Mouse (Mus musculus): ENCODE measurements at regions not wholly inside any gene's neighbourhood (a gene's known extent, or its start where the extent isn't known, plus 50 kb on each side); places are given as distances from the start of the nearest gene placed in this dataset.
"Not testable (repeated sequence)": the region's sequence is repeated elsewhere in the genome, so short reads cannot be mapped to it uniquely, and the experiment has no call there.

DNA sequence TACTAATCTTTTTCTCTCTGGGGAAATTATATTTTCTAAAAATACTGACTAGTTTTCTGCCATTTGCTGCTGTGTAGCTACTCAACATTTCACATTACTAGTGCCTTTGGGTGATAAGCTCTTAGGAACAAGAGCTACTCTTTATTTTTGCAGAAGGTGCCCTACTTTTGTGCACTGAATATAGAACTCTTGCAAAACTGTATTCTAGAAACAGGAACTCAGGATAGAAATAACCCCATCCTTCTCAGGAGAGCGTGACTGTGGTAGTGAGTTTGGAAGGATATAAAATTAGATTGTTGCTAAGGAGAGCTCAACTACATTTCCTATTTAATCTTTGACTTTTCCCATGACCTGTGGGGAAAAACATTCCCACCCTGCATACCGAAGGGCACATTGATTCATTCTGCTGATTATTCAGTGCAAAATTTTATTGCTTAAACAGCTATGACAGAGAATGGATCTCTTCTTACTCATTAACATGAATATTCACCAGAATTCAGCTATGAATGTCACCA lies 408.0 kb upstream of the Nrsn1 start:
- no peak for DNase-seq

DNA sequence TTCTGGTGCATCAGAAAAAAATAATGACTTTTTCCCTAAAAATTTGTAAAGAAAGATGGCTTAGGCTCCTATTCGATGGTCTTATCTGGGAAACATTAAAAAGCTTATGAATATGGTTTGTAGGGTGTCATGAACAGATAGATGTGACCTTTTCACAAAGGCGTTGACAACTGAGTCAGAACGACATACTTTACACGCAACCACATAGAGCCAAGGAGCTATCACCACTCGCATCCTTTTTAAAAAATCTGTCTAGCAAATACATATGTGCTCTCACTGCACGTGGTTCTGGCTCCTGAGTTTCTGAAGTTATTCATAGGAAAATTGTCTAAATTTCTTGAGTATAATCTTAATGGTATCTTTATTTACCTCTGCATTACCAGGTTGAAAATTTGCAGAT lies 404.9 kb upstream of the Nrsn1 start:
- DNase-seq: no peak

DNA sequence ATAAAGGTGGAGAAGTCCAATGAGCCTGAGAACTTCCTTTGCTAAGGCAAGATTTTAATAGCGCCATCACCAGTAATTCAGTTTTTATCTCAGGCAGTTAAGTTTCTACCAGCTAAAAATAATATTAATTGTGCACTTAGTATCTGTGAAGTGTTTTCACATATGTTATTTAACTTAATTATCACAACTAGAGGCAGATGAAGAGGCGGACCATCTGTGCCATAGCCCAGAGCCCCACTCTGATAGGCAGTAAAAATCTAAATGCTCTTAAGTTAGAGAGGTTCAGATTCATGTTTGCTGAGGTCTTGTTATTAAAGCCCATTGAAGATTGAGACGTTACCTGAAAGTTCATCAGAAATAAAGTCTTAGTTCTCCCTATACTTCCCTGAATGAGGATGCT lies 395.7 kb upstream of the Nrsn1 start:
- no peak for DNase-seq

DNA sequence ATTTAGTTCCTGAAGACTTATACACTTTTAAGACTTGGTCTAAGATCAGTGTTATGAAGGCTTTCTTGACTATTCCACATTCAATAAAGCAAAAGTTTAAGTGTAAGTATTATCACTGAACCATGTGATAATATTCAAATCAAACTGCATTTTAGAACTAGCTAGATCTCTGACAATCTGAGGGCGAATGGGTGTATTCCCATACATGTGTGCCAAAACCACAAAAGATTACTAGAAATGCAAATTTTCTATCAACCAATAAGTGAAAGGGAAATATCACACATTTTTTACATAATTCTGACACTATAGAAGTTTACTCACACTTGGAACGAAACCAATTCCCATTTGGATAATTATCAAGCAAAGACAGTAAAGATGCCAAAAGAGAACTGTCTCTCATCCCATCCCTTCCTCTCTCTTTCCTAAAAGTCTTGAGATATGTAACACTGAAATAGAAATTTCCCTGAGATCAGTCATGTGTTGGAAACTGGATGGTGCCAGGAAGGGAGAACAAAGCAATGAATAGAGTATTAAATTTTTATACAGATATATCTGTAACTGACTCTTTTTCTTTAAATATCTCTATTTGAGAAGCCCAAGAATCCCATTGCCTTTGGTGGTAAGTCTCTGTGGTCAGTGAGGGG lies 394.8 kb upstream of the Nrsn1 start:
- no peak for DNase-seq

- no peak for DNase-seq
Measured at GRCm38 (mm10) chr13:25648430-25648786, 378.1 kb upstream of the Nrsn1 start.

DNA sequence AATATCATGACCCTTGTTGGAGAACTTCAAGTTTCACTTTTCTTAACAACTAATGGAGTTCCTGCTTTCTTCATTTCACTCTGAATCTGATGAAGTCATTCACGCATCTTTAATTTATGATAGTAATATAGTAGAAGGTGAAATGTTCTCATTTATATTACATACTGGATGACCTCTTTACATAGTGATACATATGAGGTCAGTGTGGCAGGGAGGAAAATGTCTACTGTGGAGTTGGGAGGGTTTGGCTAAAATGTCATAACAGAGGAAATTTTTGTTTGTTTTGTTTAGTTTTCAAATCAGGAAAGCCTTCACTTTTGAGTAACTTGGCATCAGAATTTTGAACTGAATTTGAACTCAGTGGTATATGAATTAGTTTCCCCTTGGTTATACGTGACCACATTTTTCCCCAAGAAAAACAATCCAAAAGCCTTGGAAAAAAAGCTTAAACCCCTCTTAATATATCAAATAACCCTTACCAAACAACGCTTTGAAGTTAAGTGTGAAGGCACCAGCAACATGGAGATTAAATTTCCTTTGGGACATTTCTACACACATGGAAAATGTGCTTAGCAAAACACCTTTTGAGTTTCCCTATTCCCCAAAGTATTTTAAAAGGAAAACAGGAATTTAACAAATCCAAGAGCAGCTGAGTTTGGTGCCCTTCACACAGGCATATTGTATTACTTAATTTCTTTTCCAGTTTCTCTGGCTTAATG lies 377.6 kb upstream of the Nrsn1 start:
- DNase-seq: no peak

DNA sequence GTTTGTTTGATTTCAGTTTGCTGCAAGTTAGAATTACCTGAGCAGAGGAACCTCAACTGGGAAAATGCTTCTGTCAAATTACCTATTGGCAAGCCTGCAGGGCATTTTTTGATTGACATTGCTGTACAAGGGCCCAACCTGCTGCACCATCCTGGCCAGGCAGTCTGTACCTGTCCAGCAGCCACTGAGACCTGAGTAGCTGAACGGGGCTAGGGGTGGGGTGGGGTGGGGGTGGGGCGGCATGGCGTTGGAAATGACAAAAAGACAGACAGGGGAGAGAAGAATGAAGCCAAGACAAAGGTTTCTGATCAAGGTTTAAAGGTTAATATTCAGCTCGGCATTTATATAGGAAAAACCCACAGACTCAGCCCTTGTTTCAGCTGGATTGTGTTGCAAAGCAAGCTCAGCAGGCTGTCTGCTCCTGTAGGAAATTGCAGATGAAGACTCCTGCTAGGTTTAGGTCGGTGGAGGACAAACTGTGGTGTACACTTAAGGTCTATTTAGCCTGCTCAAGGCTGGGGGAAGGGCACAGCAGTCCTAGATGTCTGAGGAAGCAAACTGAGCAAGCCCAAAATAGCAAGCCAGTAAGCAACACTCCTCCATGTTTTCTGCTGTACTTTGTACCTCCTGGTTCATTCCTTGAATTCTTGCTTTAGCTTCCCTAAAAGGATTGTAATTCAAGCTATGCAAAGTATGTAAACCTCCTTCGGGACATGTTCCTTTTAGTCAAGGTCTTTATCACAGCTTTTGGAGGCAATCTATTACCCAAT lies 369.4 kb upstream of the Nrsn1 start:
- peak; percentile 36 for DNase-seq

- DNase-seq: peak; percentile 19
Measured at GRCm38 (mm10) chr13:25629466-25629865, 359.2 kb upstream of the Nrsn1 start.

DNA sequence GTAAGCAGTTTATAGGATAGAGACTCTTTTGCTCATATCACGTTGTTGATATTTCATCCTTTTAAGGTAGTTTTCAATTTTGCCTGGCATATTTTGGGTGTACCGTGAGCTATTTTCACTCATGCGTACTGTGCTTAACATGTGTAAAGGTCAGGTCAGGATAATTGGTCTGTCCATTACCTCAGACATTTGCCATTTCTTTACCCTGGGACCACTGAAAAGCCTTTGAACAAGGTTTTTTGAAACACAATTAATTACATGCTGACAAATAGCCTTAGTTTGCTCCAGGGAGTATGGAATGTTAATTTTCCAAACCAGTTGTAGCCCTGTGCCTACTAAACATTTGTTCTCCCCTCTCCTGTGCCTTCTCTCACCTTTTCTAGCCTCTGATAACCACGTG lies 347.3 kb upstream of the Nrsn1 start:
- no peak for DNase-seq

- DNase-seq: no peak
Measured at GRCm38 (mm10) chr13:25611986-25612385, 341.7 kb upstream of the Nrsn1 start.

DNA sequence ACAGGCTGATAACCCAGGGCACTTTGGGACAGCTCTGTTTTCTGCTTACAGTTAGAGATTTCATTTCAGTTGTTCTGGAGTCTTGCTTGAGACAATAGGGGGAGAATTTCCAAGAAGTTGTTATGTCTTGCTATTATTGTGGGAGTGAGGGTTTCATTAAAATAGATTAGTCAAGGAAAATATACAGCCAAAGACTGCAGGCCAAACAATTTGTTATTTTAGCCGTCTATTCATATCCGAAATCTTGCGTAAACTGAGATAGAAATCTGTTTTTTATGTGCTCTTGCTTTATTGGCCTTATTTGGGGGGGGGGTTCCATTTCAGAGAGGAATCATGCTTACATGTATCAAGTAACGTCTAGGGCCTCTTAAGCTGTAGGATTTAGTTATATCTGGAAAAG lies 339.3 kb upstream of the Nrsn1 start:
- no peak for DNase-seq

GRCm38 (mm10) chr13:25609241-25609640 lies 338.9 kb upstream of the Nrsn1 start:
- DNase-seq: no peak

GRCm38 (mm10) chr13:25601351-25601750 lies 331.0 kb upstream of the Nrsn1 start:
- DNase-seq: not testable (repeated sequence)

GRCm38 (mm10) chr13:25594629-25595028 lies 324.3 kb upstream of the Nrsn1 start:
- DNase-seq: no peak

GRCm38 (mm10) chr13:25570641-25571040 lies 300.3 kb upstream of the Nrsn1 start:
- DNase-seq: no peak

DNA sequence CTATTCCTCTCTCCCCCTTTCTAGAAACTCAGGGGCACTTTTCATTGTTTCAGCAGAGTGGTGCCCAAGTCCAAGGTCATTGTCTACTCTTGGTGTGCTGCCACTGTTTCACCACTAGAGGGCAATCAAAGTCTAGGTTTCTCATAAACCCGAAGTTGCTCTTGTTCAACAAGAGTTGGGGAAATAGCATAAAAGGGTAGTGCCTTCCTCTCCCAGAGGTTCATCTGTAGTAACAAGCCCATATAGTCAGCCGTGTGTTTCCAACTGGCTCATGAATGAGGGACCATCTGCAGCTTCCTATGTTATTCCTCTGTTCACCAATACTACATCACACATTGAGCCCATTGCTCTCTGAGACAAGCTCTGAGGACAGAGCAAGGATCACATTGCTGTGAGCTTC lies 292.4 kb upstream of the Nrsn1 start:
- peak; percentile 9 for DNase-seq

- DNase-seq: no peak
Measured at GRCm38 (mm10) chr13:25560339-25560738, 290.0 kb upstream of the Nrsn1 start.

DNA sequence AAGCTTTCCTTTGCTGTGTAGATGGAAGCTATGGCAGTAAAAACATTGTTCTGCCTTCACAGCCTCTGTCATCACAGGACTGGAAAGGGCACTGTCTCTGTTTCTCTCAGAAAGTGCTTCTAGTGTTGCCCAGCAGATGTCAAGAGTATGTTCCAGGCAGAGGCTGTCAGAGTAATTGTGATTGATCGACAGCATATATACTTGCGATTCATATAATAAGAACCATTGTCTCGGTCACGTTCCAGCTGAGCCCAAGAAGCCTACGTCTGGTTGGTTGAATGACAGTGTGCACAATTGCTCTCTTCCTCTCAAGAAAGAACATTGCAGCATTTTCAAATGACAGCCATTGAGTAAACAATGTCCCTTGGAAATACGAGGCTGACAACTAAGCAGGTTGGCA lies 284.7 kb upstream of the Nrsn1 start:
- DNase-seq: no peak

DNA sequence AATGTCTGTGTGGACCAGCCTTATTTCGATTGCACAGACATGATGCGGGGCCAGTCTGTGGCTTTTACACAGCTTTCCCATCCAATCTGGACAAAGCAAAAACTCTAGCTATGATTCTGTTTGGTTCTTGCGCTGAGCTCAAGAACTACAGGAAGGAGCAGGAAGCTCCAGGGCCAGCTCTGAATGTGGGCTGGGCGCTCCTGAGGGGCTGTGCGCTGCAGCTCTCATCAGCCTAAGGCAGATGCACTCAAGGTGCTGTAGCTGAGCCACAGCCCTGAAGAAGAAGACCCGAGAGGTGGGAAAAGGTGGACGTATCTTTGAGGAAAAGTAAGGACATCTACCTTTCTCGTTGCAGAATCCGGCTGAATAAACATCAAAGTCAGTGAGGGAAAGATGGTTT lies 278.2 kb upstream of the Nrsn1 start:
- DNase-seq: no peak

DNA sequence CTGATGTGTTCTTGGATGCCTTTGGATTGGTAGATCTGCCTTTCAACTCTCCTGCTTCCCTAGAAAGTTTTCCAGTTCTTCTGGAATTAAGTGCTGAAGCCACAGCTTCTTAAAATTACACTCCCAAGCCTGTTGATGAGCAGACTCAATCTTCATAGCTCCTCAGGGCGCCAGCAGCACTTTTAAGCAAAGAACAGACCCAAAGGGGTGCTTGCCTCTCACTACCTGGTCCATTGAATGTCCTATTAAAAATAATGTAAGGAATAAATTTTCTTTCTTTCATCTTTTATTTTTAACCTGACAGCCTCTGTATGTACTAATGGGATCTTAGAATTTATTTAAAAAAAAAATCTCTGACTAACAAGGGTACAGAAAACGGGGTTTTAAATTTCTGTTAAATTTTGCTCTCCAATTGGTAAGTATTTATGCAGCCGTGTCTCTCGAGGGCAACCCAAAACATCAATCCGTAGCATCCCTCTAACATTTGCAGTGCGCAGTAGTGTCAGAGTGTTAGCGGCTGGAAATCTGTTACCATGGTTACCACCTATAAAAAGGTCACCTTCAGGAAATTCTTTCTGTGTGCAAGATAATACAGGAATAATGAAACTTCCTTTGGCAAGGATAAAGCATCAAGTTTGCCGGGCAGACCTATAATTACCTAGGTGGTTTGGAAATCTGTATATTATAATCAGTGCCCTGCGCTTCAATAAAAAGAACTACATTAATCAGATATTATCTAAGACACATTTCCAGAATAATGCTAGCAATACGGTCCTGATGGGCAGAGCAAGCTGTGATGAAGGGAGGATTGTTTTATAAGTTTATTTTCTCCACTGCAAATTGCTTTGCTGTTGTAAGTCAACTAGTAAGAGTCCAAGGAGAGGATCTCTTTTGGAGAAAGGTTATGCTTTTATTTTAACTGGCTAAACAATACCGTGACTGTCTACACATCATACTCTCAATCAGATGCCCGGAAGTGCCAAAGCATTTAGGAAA lies 277.1 kb upstream of the Nrsn1 start:
- DNase-seq: no peak

- no peak for DNase-seq
Measured at GRCm38 (mm10) chr13:25524094-25524493, 253.8 kb upstream of the Nrsn1 start.

DNA sequence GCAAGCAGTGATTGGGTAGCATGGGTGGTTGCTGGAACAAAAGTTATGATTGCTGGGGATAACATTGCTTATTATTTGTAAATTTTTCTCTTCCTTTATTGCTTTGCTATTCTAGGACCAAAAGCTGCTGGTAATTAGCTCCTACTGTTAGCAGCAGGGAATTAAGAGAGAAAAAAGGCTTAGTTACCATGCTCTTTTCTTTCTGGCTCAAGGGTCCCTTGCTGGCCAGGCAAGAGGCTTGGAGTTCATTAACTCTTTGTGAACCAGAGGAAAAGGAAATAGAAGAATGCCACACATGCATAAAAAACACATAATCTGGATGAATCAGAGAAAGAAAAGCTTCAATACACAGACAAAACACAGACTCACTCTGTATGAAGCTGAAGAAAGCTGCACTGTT lies 237.1 kb upstream of the Nrsn1 start:
- DNase-seq: no peak

All from kidney, adult 11 months (tissue).